Mouse (Mus musculus) hindbrain, postnatal 0 days (tissue): ENCODE measurements around the gene Pparg. TPM values are rescaled to one million over a fixed set of nuclear protein-coding genes. Genes with fewer than 3 reads are reported as not detected.
A peak's percentile ranks its signal among the peaks of the same experiment; 100 is the strongest.

Experiments used
- ATAC-seq: fragments of 200-750 bp; cut with Nextera tagmentation; 2 replicates; pipeline ENCODE4 v1.8.0; 2017; ENCODE audit warnings: mild to moderate bottlenecking, moderate TSS enrichment, moderate library complexity
- DNase-seq: peaks from one replicate; pipeline ENCODE4 v3.0.0-alpha.2; 2015; ENCODE audit warnings: low spot score
- H3K27ac ChIP-seq: fragments of 300-500 bp; sonication (generic); 2 replicates; pipeline ENCODE4 v1.5.1; 2014; ENCODE audit warnings: mild to moderate bottlenecking
- H3K27me3 ChIP-seq: fragments of 300-500 bp; sonication (generic); 2 replicates; pipeline ENCODE4 v1.6.1; 2014; ENCODE audit warnings: low read length, mixed read lengths; ENCODE audit not compliant: insufficient read depth
- H3K36me3 ChIP-seq: fragments of 300-500 bp; sonication (generic); 2 replicates; pipeline ENCODE4 v1.6.1; 2014; ENCODE audit warnings: low read length, mixed read lengths; ENCODE audit not compliant: insufficient read depth
- H3K4me1 ChIP-seq: fragments of 300-500 bp; sonication (generic); 2 replicates; pipeline ENCODE4 v1.6.1; 2014; ENCODE audit warnings: antibody characterized with exemption, low read length, mixed read lengths; ENCODE audit not compliant: insufficient read depth
- H3K4me2 ChIP-seq: fragments of 300-500 bp; sonication (generic); 2 replicates; pipeline ENCODE4 v1.6.1; 2014; ENCODE audit warnings: low read depth, mild to moderate bottlenecking, low read length, moderate library complexity, mixed read lengths
- H3K4me3 ChIP-seq: fragments of 300-500 bp; sonication (generic); 2 replicates; pipeline ENCODE4 v1.5.1; 2014; ENCODE audit warnings: low read length
- H3K9ac ChIP-seq: fragments of 300-500 bp; sonication (generic); replicated peaks from 2 replicates; pipeline ENCODE4 v1.6.1; 2014; ENCODE audit warnings: mild to moderate bottlenecking, low read length, moderate library complexity, mixed read lengths
- H3K9me3 ChIP-seq: fragments of 300-500 bp; sonication (generic); 2 replicates; pipeline ENCODE4 v1.6.1; 2016; ENCODE audit warnings: low read length, mixed read lengths
- CTCF ChIP-seq: IDR thresholded peaks from 2 replicates; pipeline ENCODE4 v1.5.1; 2016; ENCODE audit warnings: antibody characterized with exemption, control low read depth, low read depth
- WGBS: fragments of 180-500 bp; shearing (Covaris S2); extraction: QIAGEN DNeasy Blood & Tissue Kit; methylation state at CpG from one replicate; pipeline ENCODE4 v1.1.7; 2014; 5-methylcytosine and 5-hydroxymethylcytosine counted together
- polyA plus RNA-seq: library from polyadenylated mRNA; unstranded; fragments of >200 nt; fragmentation: Nextera tagmentation; extraction: Ambion mirVana; gene quantifications from 2 replicates; pipeline ENCODE4 v1.2.1, GENCODE M21; 2015
- total RNA-seq: library from RNA; depleted of rRNA; stranded (reverse); fragments of >200 nt; gene quantifications from 2 replicates; pipeline ENCODE4 v1.2.3, GENCODE M21; 2014

Gene Pparg
- total and polyA plus RNA-seq, 2 experiments from 2014 or later = 0.26 to 0.46 TPM

- Histone ChIP-seq H3K9me3 (no peaks in the 10 kb centered on the region), H3K9ac (no peak overlapping the region), H3K27ac (no peak overlapping the region), H3K27me3 (no peaks in the 10 kb centered on the region), H3K4me3 (no peak overlapping the region), H3K36me3 (no peaks in the 10 kb centered on the region), H3K4me2 (no peak overlapping the region), H3K4me1 (no peaks in the 10 kb centered on the region)
- TF ChIP-seq CTCF = no peak
- no peak for ATAC-seq
- 51% methylated on average over 11 of the region's 11 CpGs for WGBS
- peak; percentile 39 for DNase-seq
Measured at GRCm38 (mm10) chr6:115492952-115493613, 132.3 kb downstream of the Pparg start.

GRCm38 (mm10) chr6:115493824-115494223 is 133.1 kb downstream of the Pparg start:
- DNase-seq = no peak
- no peak for TF ChIP-seq CTCF
- H3K9me3 ChIP-seq = no peaks in the 10 kb centered on the region
- no peak overlapping the region for H3K27ac ChIP-seq
- no peaks in the 10 kb centered on the region for H3K36me3 ChIP-seq
- H3K4me3 ChIP-seq = no peak overlapping the region
- no peak for ATAC-seq
- no peaks in the 10 kb centered on the region for H3K27me3 ChIP-seq
- no peak overlapping the region for H3K4me2 ChIP-seq
- H3K4me1 ChIP-seq = no peaks in the 10 kb centered on the region
- no peak overlapping the region for H3K9ac ChIP-seq

GRCm38 (mm10) chr6:115499540-115499939 is 138.8 kb downstream of the Pparg start:
- ATAC-seq = peak; percentile 90; the same call in 1 of the 2 replicates
- 46% methylated on average over 14 of the region's 14 CpGs for WGBS

GRCm38 (mm10) chr6:115500234-115500633 is 139.5 kb downstream of the Pparg start:
- Histone ChIP-seq H3K4me2 (no peak overlapping the region), H3K9ac (no peak overlapping the region), H3K36me3 (no peaks in the 10 kb centered on the region), H3K27ac (no peak overlapping the region), H3K9me3 (no peaks in the 10 kb centered on the region), H3K4me3 (no peak overlapping the region), H3K27me3 (no peaks in the 10 kb centered on the region), H3K4me1 (0 out of 2 replicates have a peak, but pooled peaks cover 7% of the 10 kb centered on the region)
- DNase-seq (no peak), ATAC-seq (no peak)
- TF ChIP-seq CTCF = no peak
- WGBS = 80% methylated on average over 10 of the region's 10 CpGs

More at GRCm38 (mm10) chr6:115499540-115499939, 138.8 kb downstream of the Pparg start:
- H3K4me3 ChIP-seq = no peak overlapping the region
- H3K9ac ChIP-seq = no peak overlapping the region
- no peak overlapping the region for H3K4me2 ChIP-seq
- peak; percentile 78 for DNase-seq
- no peaks in the 10 kb centered on the region for H3K36me3 ChIP-seq
- TF ChIP-seq CTCF = no peak
- H3K27me3 ChIP-seq = no peaks in the 10 kb centered on the region
- H3K9me3 ChIP-seq = no peaks in the 10 kb centered on the region
- H3K27ac ChIP-seq = no peak overlapping the region
- 0 out of 2 replicates have a peak, but pooled peaks cover 7% of the 10 kb centered on the region for H3K4me1 ChIP-seq

GRCm38 (mm10) chr6:115501131-115501530 is 140.4 kb downstream of the Pparg start:
- 0 out of 2 replicates have a peak, but pooled peaks cover 7% of the 10 kb centered on the region for H3K4me1 ChIP-seq
- WGBS = 72% methylated on average over 3 of the region's 3 CpGs
- no peaks in the 10 kb centered on the region for H3K9me3 ChIP-seq
- TF ChIP-seq CTCF = no peak
- H3K4me2 ChIP-seq = no peak overlapping the region
- no peaks in the 10 kb centered on the region for H3K27me3 ChIP-seq
- DNase-seq (no peak), ATAC-seq (no peak)
- H3K9ac ChIP-seq = no peak overlapping the region
- no peaks in the 10 kb centered on the region for H3K36me3 ChIP-seq
- no peak overlapping the region for H3K4me3 ChIP-seq
- no peak overlapping the region for H3K27ac ChIP-seq

- ATAC-seq (no peak), DNase-seq (no peak)
- no peak for TF ChIP-seq CTCF
- H3K27ac ChIP-seq = no peak overlapping the region
- H3K9me3 ChIP-seq = no peaks in the 10 kb centered on the region
- no peak overlapping the region for H3K4me2 ChIP-seq
- H3K4me1 ChIP-seq = 0 out of 2 replicates have a peak, but pooled peaks cover 7% of the 10 kb centered on the region
- H3K36me3 ChIP-seq = no peaks in the 10 kb centered on the region
- no peaks in the 10 kb centered on the region for H3K27me3 ChIP-seq
- no peak overlapping the region for H3K4me3 ChIP-seq
- 97% methylated on average over 4 of the region's 4 CpGs for WGBS
- no peak overlapping the region for H3K9ac ChIP-seq
Measured at GRCm38 (mm10) chr6:115503038-115503437, 142.3 kb downstream of the Pparg start.

GRCm38 (mm10) chr6:115503549-115504159 is 142.9 kb downstream of the Pparg start:
- H3K4me1 ChIP-seq = 0 out of 2 replicates have a peak, but pooled peaks cover 7% of the 10 kb centered on the region
- no peaks in the 10 kb centered on the region for H3K27me3 ChIP-seq
- no peak overlapping the region for H3K4me2 ChIP-seq
- H3K9me3 ChIP-seq = 0 out of 2 replicates have a peak, but pooled peaks cover 4% of the 10 kb centered on the region
- 91% methylated on average over 10 of the region's 10 CpGs for WGBS
- ATAC-seq (no peak), DNase-seq (no peak)
- H3K27ac ChIP-seq = no peak overlapping the region
- no peak overlapping the region for H3K9ac ChIP-seq
- no peak overlapping the region for H3K4me3 ChIP-seq
- no peak for TF ChIP-seq CTCF
- H3K36me3 ChIP-seq = no peaks in the 10 kb centered on the region
